Mouse (Mus musculus) lung, embryonic 14.5 days (tissue): Measurements from ENCODE around the gene 4930522H14Rik. TPM values are rescaled to one million over a fixed set of nuclear protein-coding genes. Genes with fewer than 3 reads are reported as not detected.
A peak's percentile ranks its signal among the peaks of the same experiment; 100 is the strongest.

ENCODE experiments used
- ATAC-seq: fragments of 200-750 bp; cut with Nextera tagmentation; 2 replicates; pipeline ENCODE4 v1.8.0; 2017; ENCODE audit warnings: mild to moderate bottlenecking, moderate TSS enrichment, moderate library complexity; ENCODE audit not compliant: insufficient read depth
- DNase-seq: peaks from one replicate; pipeline ENCODE4 v3.0.0-alpha.2; 2015
- H3K27ac ChIP-seq: fragments of 300-500 bp; sonication (generic); 2 replicates; pipeline ENCODE4 v1.5.1; 2014; ENCODE audit warnings: low read depth, mild to moderate bottlenecking, moderate library complexity
- H3K27me3 ChIP-seq: fragments of 300-500 bp; sonication (generic); 2 replicates; pipeline ENCODE4 v1.6.1; 2014; ENCODE audit warnings: low read length, control low read depth; ENCODE audit not compliant: insufficient read depth
- H3K36me3 ChIP-seq: fragments of 300-500 bp; sonication (generic); 2 replicates; pipeline ENCODE4 v1.6.1; 2014; ENCODE audit warnings: control low read depth; ENCODE audit not compliant: insufficient read depth
- H3K4me1 ChIP-seq: fragments of 300-500 bp; sonication (generic); 2 replicates; pipeline ENCODE4 v1.6.1; 2014; ENCODE audit warnings: antibody characterized with exemption, control low read depth; ENCODE audit not compliant: insufficient read depth
- H3K4me2 ChIP-seq: fragments of 300-500 bp; sonication (generic); 2 replicates; pipeline ENCODE4 v1.6.1; 2014; ENCODE audit warnings: mild to moderate bottlenecking
- H3K4me3 ChIP-seq: fragments of 300-500 bp; sonication (generic); 2 replicates; pipeline ENCODE4 v1.5.1; 2014; ENCODE audit warnings: low read depth, low read length
- H3K9ac ChIP-seq: fragments of 300-500 bp; sonication (generic); 2 replicates; pipeline ENCODE4 v1.6.1; 2014
- H3K9me3 ChIP-seq: fragments of 300-500 bp; sonication (generic); 2 replicates; pipeline ENCODE4 v1.6.1; 2016; ENCODE audit warnings: low read depth, low read length, control low read depth
- CTCF ChIP-seq: IDR thresholded peaks from 2 replicates; pipeline ENCODE4 v1.5.1; 2016; ENCODE audit warnings: antibody characterized with exemption, low read depth
- WGBS: fragments of 180-500 bp; shearing (Covaris S2); extraction: QIAGEN DNeasy Blood & Tissue Kit; methylation state at CpG from one replicate; pipeline ENCODE4 v1.1.7; 2014; 5-methylcytosine and 5-hydroxymethylcytosine counted together
- polyA plus RNA-seq: library from polyadenylated mRNA; unstranded; fragments of >200 nt; fragmentation: Nextera tagmentation; extraction: Ambion mirVana; gene quantifications from 2 replicates; pipeline ENCODE4 v1.2.1, GENCODE M21; 2014

4930522H14Rik gene
- polyA plus RNA-seq, 1 experiment from 2014 or later = not detected

DNA sequence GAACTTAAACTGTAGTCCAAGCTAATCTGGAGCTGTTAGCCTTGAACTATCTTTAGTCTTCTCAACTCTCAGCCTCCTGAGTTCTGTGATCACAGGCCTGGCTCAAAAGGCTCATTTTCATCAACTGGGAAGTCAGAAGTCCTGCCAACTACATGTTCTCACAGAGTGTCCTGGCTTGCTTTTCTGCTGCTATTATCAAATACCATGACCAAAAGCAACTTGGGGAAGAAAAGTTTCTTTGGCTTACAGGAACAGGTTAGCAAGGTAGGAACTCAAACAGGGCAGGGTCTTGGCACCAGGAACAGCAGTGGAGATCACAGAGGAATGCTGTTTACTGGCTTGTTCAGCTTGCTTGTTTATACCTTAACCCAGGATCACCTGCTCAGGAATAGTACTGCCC lies 37.5 kb downstream of the 4930522H14Rik start:
- no peak overlapping the region for H3K4me2 ChIP-seq
- no peaks in the 10 kb centered on the region for H3K9me3 ChIP-seq
- H3K27ac ChIP-seq = no peak overlapping the region
- DNase-seq (no peak), ATAC-seq (no peak)
- H3K4me1 ChIP-seq = no peaks in the 10 kb centered on the region
- no peak overlapping the region for H3K9ac ChIP-seq
- no peak overlapping the region for H3K4me3 ChIP-seq
- H3K36me3 ChIP-seq = no peaks in the 10 kb centered on the region
- H3K27me3 ChIP-seq = no peaks in the 10 kb centered on the region
- TF ChIP-seq CTCF = no peak

GRCm38 (mm10) chr4:109488812-109489211 lies 42.3 kb downstream of the 4930522H14Rik start:
- Histone ChIP-seq H3K4me3 (no peak overlapping the region), H3K36me3 (no peaks in the 10 kb centered on the region), H3K4me2 (no peak overlapping the region), H3K9ac (no peak overlapping the region), H3K27me3 (no peaks in the 10 kb centered on the region), H3K27ac (no peak overlapping the region), H3K9me3 (no peaks in the 10 kb centered on the region), H3K4me1 (no peaks in the 10 kb centered on the region; the same call in 1 of the 2 replicates)
- ATAC-seq (no peak), DNase-seq (no peak)
- TF ChIP-seq CTCF = no peak
- WGBS = 72% methylated on average over 1 of the region's 1 CpGs

DNA sequence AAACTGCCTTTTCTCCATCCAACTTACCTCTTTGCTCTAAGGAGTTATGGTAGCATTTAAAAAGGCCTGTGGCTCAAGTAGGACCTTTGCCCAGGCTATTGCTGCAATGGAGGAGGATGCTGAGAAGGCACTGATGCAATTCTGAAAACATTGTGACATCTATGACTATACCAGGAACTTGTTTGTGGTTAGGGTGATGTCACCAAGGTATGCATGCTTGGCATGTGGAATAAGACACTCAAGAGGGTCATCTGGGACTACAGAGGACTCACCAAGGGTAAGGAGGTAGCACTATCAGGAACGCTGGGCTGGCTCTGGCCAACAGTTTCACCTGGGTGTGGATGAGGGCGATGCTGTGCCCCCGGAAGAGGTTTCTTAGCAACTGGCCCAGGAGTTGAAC lies 46.5 kb downstream of the 4930522H14Rik start, which contains the start of gene Rnf11:
Gene Rnf11 (minus strand): TSS at position 108 of the 400 bp plus-strand sequence.
- H3K4me2 ChIP-seq = no peak within 1 kb of the TSS
- H3K36me3 ChIP-seq = no peaks in the 10 kb centered on the region
- no peak within 1 kb of the TSS for H3K4me3 ChIP-seq
- H3K27ac ChIP-seq = no peak within 1 kb of the TSS
- DNase-seq = no peak
- TF ChIP-seq CTCF = no peak
- no peak for ATAC-seq
- no peak within 1 kb of the TSS for H3K9ac ChIP-seq
- no peaks in the 10 kb centered on the region; the same call in 1 of the 2 replicates for H3K4me1 ChIP-seq
- 74% methylated on average over 3 of the region's 3 CpGs for WGBS
- H3K9me3 ChIP-seq = no peaks in the 10 kb centered on the region
- no peaks in the 10 kb centered on the region for H3K27me3 ChIP-seq

- H3K36me3 ChIP-seq = no peaks in the 10 kb centered on the region
- DNase-seq (no peak), ATAC-seq (no peak)
- TF ChIP-seq CTCF = no peak
- no peaks in the 10 kb centered on the region for H3K27me3 ChIP-seq
- no peak overlapping the region for H3K4me3 ChIP-seq
- no peak overlapping the region for H3K27ac ChIP-seq
- no peak overlapping the region for H3K4me2 ChIP-seq
- H3K9me3 ChIP-seq = no peaks in the 10 kb centered on the region
- H3K4me1 ChIP-seq = no peaks in the 10 kb centered on the region; the same call in 1 of the 2 replicates
- 82% methylated on average over 1 of the region's 1 CpGs for WGBS
- no peak overlapping the region for H3K9ac ChIP-seq
These were observed 48.4 kb downstream of the 4930522H14Rik start for GRCm38 (mm10) chr4:109482701-109483100.

DNA sequence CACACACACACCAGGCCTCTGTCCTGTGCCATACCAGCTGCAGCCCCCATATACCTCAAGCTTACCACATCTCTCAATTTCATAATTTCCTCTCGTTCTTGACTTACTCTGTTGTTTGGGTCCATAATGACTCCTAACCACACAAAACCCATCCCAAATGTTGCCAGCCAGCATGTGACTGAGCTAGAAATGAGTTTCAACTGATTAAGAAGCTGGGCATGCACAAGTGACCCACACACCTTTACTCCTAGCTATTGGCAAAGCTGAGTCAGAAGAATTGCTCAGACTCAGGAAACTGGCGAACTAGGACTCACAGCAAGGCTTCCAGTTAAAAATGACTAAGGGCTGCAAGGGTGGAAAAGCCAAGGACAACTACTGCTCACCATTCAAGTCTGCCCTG lies 49.7 kb downstream of the 4930522H14Rik start:
- H3K4me2 ChIP-seq = no peak overlapping the region
- DNase-seq (no peak), ATAC-seq (no peak)
- H3K4me1 ChIP-seq = no peaks in the 10 kb centered on the region; the same call in 1 of the 2 replicates
- H3K27ac ChIP-seq = no peak overlapping the region
- 70% methylated on average over 2 of the region's 2 CpGs for WGBS
- no peaks in the 10 kb centered on the region for H3K27me3 ChIP-seq
- TF ChIP-seq CTCF = no peak
- no peaks in the 10 kb centered on the region for H3K36me3 ChIP-seq
- H3K9ac ChIP-seq = no peak overlapping the region
- no peaks in the 10 kb centered on the region for H3K9me3 ChIP-seq
- no peak overlapping the region for H3K4me3 ChIP-seq

- H3K9me3 ChIP-seq = no peaks in the 10 kb centered on the region
- no peaks in the 10 kb centered on the region for H3K36me3 ChIP-seq
- H3K27me3 ChIP-seq = no peaks in the 10 kb centered on the region
- peaks cover 5% of the 10 kb centered on the region; the same call in 1 of the 2 replicates for H3K4me1 ChIP-seq
- 81% methylated on average over 3 of the region's 3 CpGs for WGBS
- ATAC-seq (no peak), DNase-seq (no peak)
- no peak overlapping the region for H3K4me3 ChIP-seq
- no peak overlapping the region for H3K9ac ChIP-seq
- TF ChIP-seq CTCF = no peak
- H3K27ac ChIP-seq = no peak overlapping the region
- no peak overlapping the region for H3K4me2 ChIP-seq
These were observed 53.6 kb downstream of the 4930522H14Rik start for GRCm38 (mm10) chr4:109477454-109477853.

GRCm38 (mm10) chr4:109476554-109477014 lies 54.5 kb downstream of the 4930522H14Rik start:
- Histone ChIP-seq H3K9me3 (no peaks in the 10 kb centered on the region), H3K27ac (peak overlapping the region; percentile 95), H3K4me1 (peaks cover 5% of the 10 kb centered on the region; the same call in 1 of the 2 replicates), H3K4me2 (peak overlapping the region; percentile 56), H3K36me3 (no peaks in the 10 kb centered on the region), H3K27me3 (no peaks in the 10 kb centered on the region), H3K9ac (peak overlapping the region; percentile 99), H3K4me3 (peak overlapping the region; percentile 92)
- ATAC-seq (peak; percentile 100), DNase-seq (peak; percentile 97)
- WGBS = under 1% methylated on average over 38 of the region's 39 CpGs
- TF ChIP-seq CTCF = peak; percentile 52
